Mouse (Mus musculus): ENCODE data around the gene Ddx55.
A peak's percentile ranks its signal among the peaks of the same experiment; 100 is the strongest.
"Not testable (repeated sequence)": the region's sequence is repeated elsewhere in the genome, so short reads cannot be mapped to it uniquely, and the experiment has no call there.

Ddx55 gene

DNA sequence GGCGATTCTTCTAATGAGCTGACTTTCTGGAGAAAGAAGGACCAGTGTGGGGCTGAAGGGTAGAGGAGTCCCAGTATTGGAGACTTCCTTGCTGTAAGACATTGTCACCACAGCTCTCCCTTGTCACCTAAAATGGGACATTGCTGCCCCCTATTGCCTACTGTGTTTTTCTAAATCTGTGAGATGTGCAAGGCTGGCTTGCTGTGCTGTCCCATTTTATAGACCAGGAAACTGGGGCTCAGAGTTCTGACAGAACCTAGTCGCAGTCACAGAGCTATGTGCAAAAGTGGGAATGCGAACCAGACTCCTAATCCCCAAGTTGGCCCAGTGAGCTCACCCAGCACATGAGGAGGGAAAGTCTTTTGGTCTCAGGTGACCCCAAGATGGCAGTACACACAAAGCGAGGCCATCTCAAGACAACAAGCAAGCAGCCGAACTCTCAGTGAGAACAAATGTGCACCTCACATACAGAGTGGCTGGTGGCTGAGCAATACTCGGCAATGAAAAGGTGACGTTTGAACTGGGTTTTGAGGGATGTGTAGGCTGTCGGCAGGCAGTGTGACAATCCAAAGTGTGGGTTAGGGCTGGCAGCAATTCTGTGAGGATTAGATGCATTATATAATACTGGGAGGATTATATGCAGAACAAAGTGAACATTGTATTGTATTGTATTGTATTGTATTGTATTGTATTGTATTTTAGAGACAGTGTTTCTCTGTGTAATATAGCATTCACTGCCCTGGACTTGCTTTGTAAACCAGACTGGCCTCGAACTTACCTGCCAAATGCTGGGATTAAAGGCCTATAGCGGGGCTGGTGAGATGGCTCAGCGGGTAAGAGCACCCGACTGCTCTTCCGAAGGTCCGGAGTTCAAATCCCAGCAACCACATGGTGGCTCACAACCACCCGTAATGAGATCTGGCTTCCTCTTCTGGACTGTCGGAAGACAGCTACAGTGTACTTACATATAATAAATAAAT is 13.6 kb upstream of the Ddx55 start:
- peak in 1 of 2 experiments; percentile 53 for DNase-seq (ENCODE audit: low spot score in 2 of 2)

DNA sequence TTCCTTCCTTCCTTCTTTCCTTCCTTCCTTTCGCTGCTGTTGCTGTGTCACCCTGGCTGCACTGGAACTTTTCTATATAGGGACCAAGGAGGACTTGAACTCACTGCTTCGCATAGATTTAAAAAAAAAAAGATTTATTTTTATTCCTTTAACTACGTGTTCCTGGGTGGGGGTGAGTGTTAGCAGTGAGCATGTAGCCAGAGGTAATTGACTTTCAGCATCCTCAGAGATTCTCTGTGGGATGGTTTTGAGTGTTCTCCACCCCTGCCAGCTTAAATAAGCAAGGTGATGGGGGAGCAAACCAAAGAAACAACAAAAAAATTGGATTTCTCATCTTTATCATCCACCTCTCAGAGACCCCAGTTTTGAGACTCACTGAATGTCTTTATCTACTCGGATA is 12.8 kb upstream of the Ddx55 start:
- DNase-seq (ENCODE audit: low spot score in 2 of 2) = no peak

DNA sequence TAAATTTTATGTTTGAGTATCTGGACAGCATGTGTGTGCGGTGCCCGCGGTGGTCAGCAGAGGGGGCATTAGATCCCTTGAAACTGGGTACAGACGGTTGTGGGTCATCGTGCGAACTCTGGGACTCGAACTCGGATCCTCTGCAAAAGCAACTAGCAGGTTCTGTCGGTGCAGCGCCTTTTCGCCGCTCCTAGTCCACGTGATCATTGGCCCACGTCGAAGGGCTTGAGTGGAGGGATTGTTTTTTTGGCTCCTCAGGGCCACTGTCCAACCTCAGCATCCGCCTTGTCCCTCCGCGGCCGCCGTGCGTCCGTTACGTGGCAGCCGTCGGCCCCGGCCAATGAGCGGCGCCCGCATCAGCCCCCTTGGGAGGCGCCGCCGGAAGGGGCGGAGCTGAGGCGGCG is 12.3 kb upstream of the Ddx55 start, which contains the start of gene Tmed2:
Gene Tmed2 (plus strand): TSS at position 313 of the 404 bp plus-strand sequence.
- peak; percentile 90 to 92 for DNase-seq (ENCODE audit: low spot score in 2 of 2)

DNA sequence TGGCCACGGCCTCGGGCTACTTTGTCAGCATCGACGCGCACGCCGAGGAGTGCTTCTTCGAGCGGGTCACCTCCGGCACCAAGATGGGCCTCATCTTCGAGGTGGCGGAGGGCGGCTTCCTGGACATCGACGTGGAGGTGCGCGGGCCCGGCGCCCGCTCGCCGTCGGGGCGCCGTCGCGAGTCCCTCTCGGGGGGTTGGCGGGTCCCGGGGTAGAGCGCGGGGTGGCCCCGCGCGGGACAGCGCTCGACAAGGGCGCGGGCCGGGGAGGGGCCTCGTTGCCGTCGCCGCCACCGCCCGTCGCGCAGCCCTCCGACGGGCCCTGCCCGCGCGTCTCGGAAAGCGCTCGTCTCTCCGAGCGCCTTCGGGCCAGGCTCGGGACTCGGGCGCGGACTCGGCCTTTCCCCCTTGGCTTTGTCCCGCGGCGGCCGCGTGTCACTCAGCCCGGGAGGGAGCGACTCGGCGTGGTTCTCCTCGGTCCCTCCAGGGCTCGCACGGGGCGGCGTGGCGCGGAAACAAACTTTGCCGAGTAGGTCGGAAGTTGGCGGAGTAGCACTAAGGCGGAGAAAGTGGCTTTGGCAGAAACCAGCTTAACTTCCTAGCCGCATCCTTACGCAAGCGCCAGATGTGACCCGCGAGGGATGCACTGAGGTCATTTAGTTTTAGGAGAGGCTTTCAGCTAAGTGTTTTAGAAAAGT is 11.6 kb upstream of the Ddx55 start:
- no peak for DNase-seq (ENCODE audit: low spot score in 2 of 2)

GRCm38 (mm10) chr5:124541602-124541973 is 11.1 kb upstream of the Ddx55 start:
- DNase-seq (ENCODE audit: low spot score in 2 of 2) = no peak

DNA sequence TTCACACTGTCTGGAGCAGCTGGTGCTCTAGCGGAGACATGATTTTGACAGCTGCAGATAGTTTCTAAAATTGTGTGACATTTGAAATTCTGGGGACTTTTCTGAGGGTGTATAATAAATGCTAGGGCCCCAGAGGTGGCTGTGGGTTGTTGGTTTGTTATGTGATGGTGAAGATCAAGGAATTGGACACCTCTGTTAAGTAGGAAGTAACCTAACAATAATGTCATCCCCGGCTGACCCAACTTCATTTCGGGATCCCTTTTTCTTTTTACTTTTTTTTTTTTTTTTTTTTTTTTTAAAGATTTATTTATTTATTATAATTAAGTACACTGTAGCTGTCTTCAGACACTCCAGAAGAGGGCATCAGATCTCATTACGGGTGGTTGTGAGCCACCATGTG is 1.9 kb upstream of the Ddx55 start:
- not testable (repeated sequence) for DNase-seq (ENCODE audit: low spot score in 2 of 2)

- DNase-seq (ENCODE audit: low spot score in 2 of 2) = not testable (repeated sequence)
Observed at GRCm38 (mm10) chr5:124551349-124552093, 1.1 kb upstream of the Ddx55 start.

- DNase-seq (ENCODE audit: low spot score in 2 of 2) = no peak
Observed at GRCm38 (mm10) chr5:124552094-124552472, 581 bp upstream of the Ddx55 start.

DNA sequence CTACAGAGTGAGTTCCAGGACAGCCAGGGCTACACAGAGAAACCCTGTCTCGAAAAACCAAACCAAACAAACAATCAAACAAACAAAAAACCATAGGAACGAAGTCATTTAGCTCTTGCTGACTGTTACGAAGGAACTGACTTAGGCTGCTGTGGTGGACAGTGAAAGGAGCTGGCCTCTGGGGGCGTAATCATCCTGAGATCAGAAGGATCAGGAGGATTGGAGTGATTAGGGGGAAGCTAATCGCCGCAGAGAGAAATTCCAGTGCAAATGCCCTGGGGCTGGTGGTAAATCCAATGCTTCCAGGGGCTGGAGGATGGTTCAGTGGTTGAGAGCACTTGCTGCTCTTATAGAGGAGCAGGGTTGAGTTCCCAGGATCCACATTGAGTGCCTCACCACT is 943 bp downstream of the Ddx55 start:
- DNase-seq (ENCODE audit: low spot score in 2 of 2) = no peak

DNA sequence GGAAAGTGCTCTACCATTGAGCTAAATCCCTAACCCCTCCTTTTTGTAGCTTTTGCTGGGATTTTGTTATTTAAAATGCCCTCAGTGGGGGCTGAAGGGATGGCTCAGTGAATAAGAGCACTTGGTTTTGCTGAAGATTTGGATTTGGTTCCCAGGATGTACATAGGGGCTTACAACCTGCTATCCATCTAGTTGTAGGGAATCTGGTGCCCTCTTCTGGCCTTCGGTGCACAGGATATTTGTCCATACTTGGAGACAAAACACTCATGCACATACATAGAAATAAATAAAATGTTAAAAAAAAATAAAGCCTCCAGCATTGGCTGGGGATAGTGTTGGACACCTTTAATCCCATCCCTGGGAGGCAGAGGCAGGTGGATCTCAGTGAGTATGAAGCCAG is 2.5 kb downstream of the Ddx55 start:
- no peak for DNase-seq (ENCODE audit: low spot score in 2 of 2)

DNA sequence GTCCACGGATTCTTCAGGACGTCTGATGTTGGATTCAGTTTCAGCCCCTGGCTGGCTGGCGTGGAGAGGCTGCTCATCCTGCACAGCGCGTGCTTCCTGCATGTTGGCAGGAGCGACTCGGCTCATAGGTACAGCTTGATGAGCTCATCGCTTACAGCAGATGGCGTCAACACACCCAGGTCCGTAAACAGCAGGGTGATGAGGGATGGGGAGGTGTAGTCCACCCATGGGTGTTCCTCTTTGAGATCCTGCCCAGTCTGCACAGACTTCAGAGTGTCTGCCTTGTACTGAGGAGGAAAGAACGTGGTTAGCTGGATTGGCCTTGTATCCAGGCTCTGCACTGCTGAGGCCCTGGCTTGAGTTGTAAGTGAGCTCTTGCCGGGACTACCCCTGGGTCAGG is 18.4 kb downstream of the Ddx55 start:
- peak; percentile 20 to 22 for DNase-seq (ENCODE audit: low spot score in 2 of 2)

- DNase-seq (ENCODE audit: low spot score in 2 of 2) = no peak
Observed at GRCm38 (mm10) chr5:124575467-124575866, 22.8 kb downstream of the Ddx55 start.

- DNase-seq (ENCODE audit: low spot score in 2 of 2) = peak; percentile 88 to 92
Observed at GRCm38 (mm10) chr5:124578633-124579317, 26.1 kb downstream of the Ddx55 start, which contains the start of the genes Eif2b1 and Gtf2h3. TSS of gene Eif2b1 (minus strand) at chr5:124579131. TSS of gene Gtf2h3 (plus strand) at chr5:124579140.

GRCm38 (mm10) chr5:124582515-124582914 is 29.9 kb downstream of the Ddx55 start:
- DNase-seq (ENCODE audit: low spot score in 2 of 2) = no peak

DNA sequence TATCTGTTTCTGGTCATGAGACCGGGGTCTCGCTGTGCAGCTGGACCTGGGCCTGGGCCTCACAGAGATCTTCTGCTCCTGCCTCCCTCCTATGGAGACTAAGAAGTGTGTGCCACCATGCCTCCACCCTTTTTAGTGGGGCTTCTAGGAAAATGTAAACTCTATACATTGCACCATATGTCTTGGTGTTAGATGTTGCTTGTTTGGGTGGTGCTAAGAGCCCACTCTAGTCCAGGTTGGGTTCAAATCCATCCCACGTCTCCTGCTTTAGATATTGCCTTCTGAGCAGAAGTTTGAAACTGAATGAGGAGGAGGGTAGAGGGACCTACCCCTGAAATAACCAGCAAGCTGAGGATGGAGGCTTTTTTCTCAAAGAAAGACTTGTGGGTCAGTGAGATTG is 40.1 kb downstream of the Ddx55 start:
- no peak for DNase-seq (ENCODE audit: low spot score in 2 of 2)

- peak; percentile 83 to 87 for DNase-seq (ENCODE audit: low spot score in 2 of 2)
Observed at GRCm38 (mm10) chr5:124598224-124599174, 45.8 kb downstream of the Ddx55 start.

DNA sequence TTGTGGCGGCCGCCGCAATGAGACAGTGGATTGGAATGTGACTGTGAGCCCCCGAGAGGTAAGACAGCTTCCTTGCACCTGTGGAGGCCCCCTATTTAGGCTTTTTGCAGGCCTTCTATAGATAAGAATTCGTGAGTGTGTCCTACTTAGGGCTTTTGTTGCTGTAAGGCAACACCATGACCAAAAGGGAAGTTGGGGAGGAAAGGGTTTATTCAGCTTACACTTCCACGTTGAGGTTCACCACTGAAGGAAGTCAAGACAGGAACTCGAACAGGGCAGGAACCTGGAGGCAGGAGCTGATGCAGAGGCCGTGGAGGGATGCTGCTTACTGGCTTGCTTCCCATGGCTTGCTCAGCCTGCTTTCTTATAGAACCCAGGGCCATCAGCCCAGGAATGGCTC is 47.1 kb downstream of the Ddx55 start:
- DNase-seq (ENCODE audit: low spot score in 2 of 2) = not testable (repeated sequence)

DNA sequence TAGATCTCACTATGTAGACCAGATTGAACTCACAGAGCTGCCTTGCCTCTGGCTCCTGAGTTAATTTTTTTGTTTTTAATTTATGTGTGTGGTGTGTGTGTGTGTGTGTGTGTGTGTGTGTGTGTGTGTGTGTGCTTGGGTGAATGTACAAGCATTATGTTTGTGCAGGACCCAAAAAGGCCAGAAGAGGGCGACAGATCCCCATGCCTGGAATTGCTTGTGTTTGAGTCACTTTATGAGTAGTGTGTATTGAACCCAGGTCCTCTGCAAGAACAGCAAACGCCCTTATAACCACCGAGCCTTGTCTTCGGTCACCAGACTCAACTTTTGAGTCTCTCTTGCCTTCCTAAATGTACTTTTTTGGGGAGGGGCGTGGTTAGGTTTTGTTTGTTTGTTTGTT is 49.7 kb downstream of the Ddx55 start:
- peak; percentile 49 to 56 for DNase-seq (ENCODE audit: low spot score in 2 of 2)

- DNase-seq (ENCODE audit: low spot score in 2 of 2) = no peak
Observed at GRCm38 (mm10) chr5:124604296-124604695, 51.6 kb downstream of the Ddx55 start.

GRCm38 (mm10) chr5:124605041-124605622 is 52.5 kb downstream of the Ddx55 start:
- DNase-seq (ENCODE audit: low spot score in 2 of 2) = no peak

Data from frontal cortex, postnatal 25 days (tissue).